Mouse (Mus musculus) MEL (cell line): Measurements from ENCODE around the gene Tbc1d13. TPM values are rescaled to one million over a fixed set of nuclear protein-coding genes. Genes with fewer than 3 reads are reported as not detected.

Experiments used
- DNase-seq: peaks from one replicate; pipeline ENCODE4 v3.0.0; 2011; ENCODE audit warnings: low read depth, low spot score
- H3K27ac ChIP-seq: 2 replicates; pipeline ENCODE4 v1.5.1; 2012; ENCODE audit warnings: low read depth, mild to moderate bottlenecking, control low read depth, low read length, moderate library complexity; ENCODE audit not compliant: control insufficient read depth
- H3K27me3 ChIP-seq, 2 experiments: fragments of 150-350 bp in 1 of 2; sonication (generic) in 1 of 2; 2 replicates each; pipeline ENCODE4 v1.6.1; 2012; ENCODE audit warnings: low read length in 2 of 2, mild to moderate bottlenecking in 2 of 2, improper control_type of control experiment in 1 of 2, moderate library complexity in 1 of 2; ENCODE audit not compliant: insufficient read depth in 2 of 2, control insufficient read depth in 1 of 2
- H3K36me3 ChIP-seq, 2 experiments: 2 replicates each; pipeline ENCODE4 v1.6.1; 2012 to 2014; ENCODE audit warnings: low read length in 2 of 2, improper control_type of control experiment in 1 of 2, inconsistent platforms in 1 of 2, mild to moderate bottlenecking in 1 of 2; ENCODE audit not compliant: insufficient read depth in 2 of 2, control insufficient read depth in 1 of 2
- H3K4me1 ChIP-seq, 2 experiments: fragments of 150-350 bp in 1 of 2; sonication (generic) in 1 of 2; 2 replicates each; pipeline ENCODE4 v1.6.1; 2012; ENCODE audit warnings: low read length in 2 of 2, improper control_type of control experiment in 1 of 2, mild to moderate bottlenecking in 1 of 2; ENCODE audit not compliant: insufficient read depth in 2 of 2, control insufficient read depth in 1 of 2
- H3K4me3 ChIP-seq, 2 experiments: fragments of 150-350 bp in 1 of 2; sonication (generic) in 1 of 2; 2 replicates each; pipeline ENCODE4 v1.5.1; 2012; ENCODE audit warnings: low read depth in 2 of 2, low read length in 2 of 2, mild to moderate bottlenecking in 2 of 2, moderate library complexity in 2 of 2, control low read depth in 1 of 2, improper control_type of control experiment in 1 of 2; ENCODE audit not compliant: control insufficient read depth in 1 of 2, insufficient read depth in 1 of 2
- H3K79me2 ChIP-seq: 2 replicates; pipeline ENCODE4 v1.6.1; 2012; ENCODE audit warnings: mild to moderate bottlenecking, low read length, moderate library complexity; ENCODE audit not compliant: control insufficient read depth, poor library complexity, insufficient read depth
- H3K9ac ChIP-seq: 2 replicates; pipeline ENCODE4 v1.6.1; 2012; ENCODE audit warnings: low read depth, mild to moderate bottlenecking, control low read depth, low read length, moderate library complexity; ENCODE audit not compliant: control insufficient read depth, poor library complexity, severe bottlenecking
- H3K9me3 ChIP-seq: fragments of 150-350 bp; sonication (generic); replicated peaks from 2 replicates; pipeline ENCODE4 v1.6.1; 2012; ENCODE audit warnings: mild to moderate bottlenecking, low read length, improper control_type of control experiment, moderate library complexity; ENCODE audit not compliant: insufficient read depth
- BHLHE40 ChIP-seq: IDR thresholded peaks from 2 replicates; pipeline ENCODE4 v1.6.1; 2012; ENCODE audit warnings: low read depth, mild to moderate bottlenecking, inconsistent platforms, low read length, improper control_type of control experiment, borderline replicate concordance
- CHD1 ChIP-seq: IDR thresholded peaks from 2 replicates; pipeline ENCODE4 v1.6.1; 2012; ENCODE audit warnings: low read depth, mild to moderate bottlenecking, inconsistent platforms, low read length, improper control_type of control experiment
- CHD2 ChIP-seq: IDR thresholded peaks from 2 replicates; pipeline ENCODE4 v1.6.1; 2011; ENCODE audit warnings: low read length, improper control_type of control experiment
- ELF1 ChIP-seq: IDR thresholded peaks from 2 replicates; pipeline ENCODE4 v1.6.1; 2014; ENCODE audit warnings: low read depth, mild to moderate bottlenecking, inconsistent platforms, low read length, improper control_type of control experiment, moderate library complexity
- ETS1 ChIP-seq: IDR thresholded peaks from 2 replicates; pipeline ENCODE4 v1.6.1; 2012; ENCODE audit warnings: low read depth, mild to moderate bottlenecking, inconsistent platforms, low read length, improper control_type of control experiment, moderate library complexity
- GATA1 ChIP-seq: IDR thresholded peaks from 2 replicates; pipeline ENCODE4 v1.6.1; 2011; ENCODE audit warnings: low read depth, low read length, improper control_type of control experiment
- HCFC1 ChIP-seq: IDR thresholded peaks from 2 replicates; pipeline ENCODE4 v1.6.1; 2012; ENCODE audit warnings: low read depth, mild to moderate bottlenecking, inconsistent platforms, low read length, improper control_type of control experiment, moderate library complexity
- KAT2A ChIP-seq: conservative IDR thresholded peaks from 2 replicates; pipeline ENCODE4 v1.6.1; 2012; ENCODE audit warnings: low read depth, low read length, improper control_type of control experiment, inconsistent platforms
- MAX ChIP-seq: IDR thresholded peaks from 2 replicates; pipeline ENCODE4 v1.6.1; 2011; ENCODE audit warnings: low read length, improper control_type of control experiment
- MAZ ChIP-seq: IDR thresholded peaks from 2 replicates; pipeline ENCODE4 v1.6.1; 2012; ENCODE audit warnings: low read depth, mild to moderate bottlenecking, inconsistent platforms, low read length, improper control_type of control experiment
- MEF2A ChIP-seq: IDR thresholded peaks from 2 replicates; pipeline ENCODE4 v1.6.1; 2014; ENCODE audit warnings: low read depth, mild to moderate bottlenecking, inconsistent platforms, low read length, improper control_type of control experiment; ENCODE audit not compliant: poor library complexity, insufficient replicate concordance, severe bottlenecking; ENCODE audit errors: extremely low read depth
- MXI1 ChIP-seq: IDR thresholded peaks from 2 replicates; pipeline ENCODE4 v1.6.1; 2011; ENCODE audit warnings: mild to moderate bottlenecking, low read depth, low read length, improper control_type of control experiment
- MYB ChIP-seq: IDR thresholded peaks from 2 replicates; pipeline ENCODE4 v1.6.1; 2011; ENCODE audit warnings: mild to moderate bottlenecking, low read depth, low read length, improper control_type of control experiment
- MYC ChIP-seq: IDR thresholded peaks from 2 replicates; pipeline ENCODE4 v1.6.1; 2011; ENCODE audit warnings: low read depth, mild to moderate bottlenecking, low read length, improper control_type of control experiment, moderate library complexity
- NELFE ChIP-seq: IDR thresholded peaks from 2 replicates; pipeline ENCODE4 v1.6.1; 2011; ENCODE audit warnings: low read depth, low read length, improper control_type of control experiment
- NRF1 ChIP-seq: IDR thresholded peaks from 2 replicates; pipeline ENCODE4 v1.6.1; 2014; ENCODE audit warnings: low read depth, mild to moderate bottlenecking, inconsistent platforms, low read length, improper control_type of control experiment, moderate library complexity; ENCODE audit not compliant: poor library complexity, insufficient read depth, severe bottlenecking
- POLR2A ChIP-seq, 2 experiments: IDR thresholded peaks; 2 replicates each; pipeline ENCODE4 v1.6.1; 2011 to 2012; ENCODE audit warnings: low read length in 2 of 2, mild to moderate bottlenecking in 2 of 2, control low read depth in 1 of 2, improper control_type of control experiment in 1 of 2, low read depth in 1 of 2, moderate library complexity in 1 of 2; ENCODE audit not compliant: control insufficient read depth in 1 of 2, insufficient read depth in 1 of 2, poor library complexity in 1 of 2
- POLR2AphosphoS2 ChIP-seq: IDR thresholded peaks from 2 replicates; pipeline ENCODE4 v1.6.1; 2011; ENCODE audit warnings: low read length, improper control_type of control experiment
- POLR2AphosphoS5 ChIP-seq: IDR thresholded peaks from 2 replicates; pipeline ENCODE4 v1.6.1; 2012; ENCODE audit warnings: low read depth, borderline replicate concordance, mild to moderate bottlenecking, inconsistent platforms, low read length, moderate library complexity, mixed read lengths
- RCOR1 ChIP-seq: IDR thresholded peaks from 2 replicates; pipeline ENCODE4 v1.6.1; 2012; ENCODE audit warnings: low read depth, mild to moderate bottlenecking, inconsistent platforms, low read length, improper control_type of control experiment
- SIN3A ChIP-seq: IDR thresholded peaks from 2 replicates; pipeline ENCODE4 v1.6.1; 2012; ENCODE audit warnings: low read length, improper control_type of control experiment, inconsistent platforms
- TAL1 ChIP-seq: IDR thresholded peaks from 2 replicates; pipeline ENCODE4 v1.6.1; 2012; ENCODE audit warnings: mild to moderate bottlenecking, inconsistent platforms, low read length, moderate library complexity, mixed read lengths
- TBP ChIP-seq: IDR thresholded peaks from 2 replicates; pipeline ENCODE4 v1.8.0; 2011; ENCODE audit warnings: low read depth, low read length, improper control_type of control experiment
- TCF12 ChIP-seq: IDR thresholded peaks from 2 replicates; pipeline ENCODE4 v1.6.1; 2014; ENCODE audit warnings: low read depth, mild to moderate bottlenecking, inconsistent platforms, low read length, improper control_type of control experiment, moderate library complexity
- USF1 ChIP-seq: IDR thresholded peaks from 2 replicates; pipeline ENCODE4 v1.6.1; 2014; ENCODE audit warnings: low read depth, mild to moderate bottlenecking, inconsistent platforms, low read length, improper control_type of control experiment, moderate library complexity
- ZMIZ1 ChIP-seq: IDR thresholded peaks from 2 replicates; pipeline ENCODE4 v1.6.1; 2012; ENCODE audit warnings: low read depth, mild to moderate bottlenecking, inconsistent platforms, low read length, improper control_type of control experiment, moderate library complexity
- ZNF384 ChIP-seq: IDR thresholded peaks from 2 replicates; pipeline ENCODE4 v1.6.1; 2012; ENCODE audit warnings: low read depth, mild to moderate bottlenecking, inconsistent platforms, low read length, improper control_type of control experiment
- polyA plus RNA-seq, 2 experiments: library from polyadenylated mRNA; stranded (reverse) in 1 of 2; unstranded in 1 of 2; fragments of >175 nt in 1 of 2; fragments of >200 nt in 1 of 2; gene quantifications; 2 replicates each; pipeline versions ENCODE4 v1.2.1 to v1.2.4; 2012; ENCODE audit warnings: low replicate concordance in 2 of 2, low read depth in 1 of 2; ENCODE audit not compliant: insufficient read length in 2 of 2, insufficient read depth in 1 of 2, missing spikeins in 1 of 2
- total RNA-seq: library from RNA; depleted of rRNA; stranded (reverse); fragments of 300-350 nt; gene quantifications from 2 replicates; pipeline ENCODE4 v1.2.3, GENCODE M21; 2012

The Tbc1d13 gene
- total and polyA plus RNA-seq, 3 experiments: 62.4 to 78.5 TPM; not detected in 1

GRCm38 (mm10) chr2:30093471-30094207 lies 39.9 kb upstream of the Tbc1d13 start, which contains the start of gene Zdhhc12:
Gene Zdhhc12 (minus strand): TSS chr2:30093648.
- Histone ChIP-seq H3K4me1 (peaks cover 0 to 16% of the 10 kb centered on the region in 2 experiments; a peak in 2 of 4 replicates), H3K27me3 (no peaks in the 10 kb centered on the region), H3K9me3 (no peaks in the 10 kb centered on the region)
- TF ChIP-seq MAZ (peak; percentile 33; the same call in 1 of the 2 replicates), TAL1 (no peak), HCFC1 (peak; percentile 76), GATA1 (no peak), KAT2A (0 out of 2 replicates have a peak, but pooled peaks have one; percentile 42), MXI1 (peak; percentile 95), CHD2 (no peak), NELFE (peak; percentile 93), ETS1 (0 out of 2 replicates have a peak, but pooled peaks have one; percentile 17), SIN3A (peak; percentile 84), ZMIZ1 (peak; percentile 73), NRF1 (peak; percentile 97), MYC (peak; percentile 96), RCOR1 (0 out of 2 replicates have a peak, but pooled peaks have one; percentile 5), POLR2AphosphoS5 (no peak), TBP (peak; percentile 89), MYB (no peak), BHLHE40 (no peak), ZNF384 (no peak), TCF12 (peak; percentile 38; the same call in 1 of the 2 replicates), POLR2AphosphoS2 (peak; percentile 80), POLR2A (IDR thresholded peaks at IDR 0.05; ENCODE audit: control insufficient read depth in 1 of 2, insufficient read depth in 1 of 2, low read depth in 1 of 2, low read length in 2 of 2, poor library complexity in 1 of 2) (peak; percentile 73 to 98), MEF2A (no peak), USF1 (peak; percentile 68), MAX (peak; percentile 93), CHD1 (no peak), ELF1 (peak; percentile 89)
- TF ChIP-seq, all 39 proteins: peak for 18
- DNase-seq: peak; percentile 100
- Histone ChIP-seq H3K27ac (peak within 1 kb of the TSS; percentile 74), H3K4me3 (peak within 1 kb of the TSS; percentile 85 to 90), H3K36me3 (peaks cover 0 to 6% of the 10 kb centered on the region in 2 experiments; a peak in 1 of 4 replicates), H3K9ac (peak within 1 kb of the TSS; percentile 85), H3K79me2 (peaks cover 20% of the 10 kb centered on the region)
